Mouse (Mus musculus): ENCODE measurements around the gene Olfr1281.

- TF ChIP-seq CTCF (IDR thresholded peaks at IDR 0.05): no peak
- TF ChIP-seq POLR2A (IDR thresholded peaks at IDR 0.05; ENCODE audit: insufficient read depth, low read depth, low read length): no peak
These were observed 36.5 kb upstream of the Olfr1281 start, which contains the start of gene Olfr1278 for GRCm38 (mm10) chr2:111289836-111290235.
